Mouse (Mus musculus) lung, postnatal 0 days (tissue): ENCODE results near the gene Tcp11l2.

Experiments
- CTCF ChIP-seq: IDR thresholded peaks from 2 replicates; pipeline ENCODE4 v1.5.1; 2016; ENCODE audit warnings: antibody characterized with exemption, mild to moderate bottlenecking
- EP300 ChIP-seq: IDR thresholded peaks from 2 replicates; pipeline ENCODE4 v1.6.1; 2016; ENCODE audit warnings: antibody characterized with exemption, mild to moderate bottlenecking, control low read depth

DNA sequence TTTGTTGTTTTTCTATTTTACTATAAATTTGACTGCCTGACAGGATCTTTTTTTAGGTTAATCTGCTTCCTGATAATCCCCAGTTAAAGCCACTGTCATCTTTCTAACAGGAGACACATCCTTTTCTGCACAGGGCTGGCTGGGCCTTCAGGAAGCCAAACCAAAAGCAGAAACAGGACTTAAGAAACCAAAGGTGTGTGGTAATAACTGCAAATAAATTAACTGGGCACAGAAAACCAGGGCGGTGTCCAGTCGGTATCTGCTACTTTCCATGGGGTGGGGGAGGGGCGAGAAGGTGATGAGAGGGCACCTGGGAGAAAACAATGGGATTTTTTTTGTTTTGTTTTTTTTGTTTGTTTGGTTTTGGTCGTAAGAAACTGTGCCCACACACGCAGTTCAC is 49.4 kb upstream of the Tcp11l2 start:
- TF ChIP-seq CTCF, result no peak
- TF ChIP-seq EP300, result no peak
